Mouse (Mus musculus): ENCODE data around the gene Gm48552. TPM values are rescaled to one million over a fixed set of nuclear protein-coding genes. Genes with fewer than 3 reads are reported as not detected.

Gm48552 gene
- polyA plus RNA-seq, 1 experiment from 2014 or later, result 0.82 TPM

- Histone ChIP-seq H3K4me3 (replicated peaks; ENCODE audit: low read depth, low read length) (peak overlapping the region; percentile 81), H3K36me3 (ENCODE audit: insufficient read depth, low read length) (no peaks in the 10 kb centered on the region), H3K4me2 (ENCODE audit: low read length) (peak overlapping the region; percentile 87), H3K27me3 (ENCODE audit: insufficient read depth, low read length) (no peaks in the 10 kb centered on the region), H3K9ac (ENCODE audit: low read depth, low read length) (peak overlapping the region; percentile 86), H3K27ac (peak overlapping the region; percentile 97), H3K9me3 (replicated peaks; ENCODE audit: low read length) (no peaks in the 10 kb centered on the region), H3K4me1 (replicated peaks; ENCODE audit: insufficient read depth, low read length) (peaks cover 28% of the 10 kb centered on the region)
- 1% methylated on average over 20 of the region's 20 CpGs for WGBS
- TF ChIP-seq CTCF (IDR thresholded peaks at IDR 0.05; ENCODE audit: low read depth), result peak; percentile 15; the same call in 1 of the 2 replicates
- ATAC-seq (replicated peaks; ENCODE audit: low FRiP score, low read depth) (peak; percentile 19), DNase-seq (ENCODE audit: low spot score) (peak; percentile 96)
These were observed 40.8 kb downstream of the Gm48552 start for GRCm38 (mm10) chr10:81429605-81430061.

DNA sequence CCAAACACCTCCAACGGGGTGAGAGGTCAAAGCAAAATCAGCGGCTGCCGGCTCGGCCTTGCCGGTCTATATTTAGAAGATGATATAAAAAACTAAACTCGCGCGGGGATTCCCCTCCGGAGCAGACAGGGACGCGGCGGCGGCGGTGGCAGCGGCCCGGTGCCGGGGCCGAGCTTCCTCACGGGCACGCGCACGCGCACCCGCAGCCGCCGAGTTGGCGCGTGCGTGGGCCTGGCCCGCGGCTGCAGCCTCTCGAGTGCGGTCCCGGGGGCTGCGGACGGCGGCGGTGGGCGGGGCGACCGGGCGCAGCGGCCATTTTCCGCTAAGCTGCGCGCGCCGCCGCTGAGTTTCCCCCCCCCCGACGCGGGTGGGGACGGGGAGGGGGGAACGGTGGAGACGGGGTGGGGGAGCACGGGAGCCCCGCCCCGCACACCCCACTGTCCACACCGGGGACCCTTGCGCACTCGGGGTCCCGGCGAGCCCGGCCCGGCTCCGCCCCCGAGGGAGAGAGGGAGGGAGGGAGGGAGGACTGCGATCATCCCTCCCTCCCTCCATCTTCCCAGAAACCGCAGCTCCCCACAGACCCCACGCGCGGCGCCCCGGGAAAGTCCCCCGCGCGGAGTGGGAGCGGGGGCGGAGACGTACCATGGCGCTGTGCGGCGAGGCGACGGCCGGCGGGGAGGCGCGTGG, 41.5 kb downstream of the Gm48552 start:
- H3K9me3 ChIP-seq (replicated peaks; ENCODE audit: low read length), result no peaks in the 10 kb centered on the region
- peak; percentile 78 for DNase-seq (ENCODE audit: low spot score)
- peaks cover 22% of the 10 kb centered on the region for H3K4me1 ChIP-seq (replicated peaks; ENCODE audit: insufficient read depth, low read length)
- H3K4me2 ChIP-seq (ENCODE audit: low read length), result peak overlapping the region; percentile 87
- peak overlapping the region; percentile 97 for H3K27ac ChIP-seq
- peak overlapping the region; percentile 81 for H3K4me3 ChIP-seq (replicated peaks; ENCODE audit: low read depth, low read length)
- no peaks in the 10 kb centered on the region for H3K27me3 ChIP-seq (ENCODE audit: insufficient read depth, low read length)
- WGBS, result under 1% methylated on average over 55 of the region's 89 CpGs
- peak overlapping the region; percentile 86 for H3K9ac ChIP-seq (ENCODE audit: low read depth, low read length)
- ATAC-seq (replicated peaks; ENCODE audit: low FRiP score, low read depth), result 0 out of 2 replicates have a peak, but pooled peaks have one; percentile 3
- no peaks in the 10 kb centered on the region for H3K36me3 ChIP-seq (ENCODE audit: insufficient read depth, low read length)
- no peak for TF ChIP-seq CTCF (IDR thresholded peaks at IDR 0.05; ENCODE audit: low read depth)

DNA sequence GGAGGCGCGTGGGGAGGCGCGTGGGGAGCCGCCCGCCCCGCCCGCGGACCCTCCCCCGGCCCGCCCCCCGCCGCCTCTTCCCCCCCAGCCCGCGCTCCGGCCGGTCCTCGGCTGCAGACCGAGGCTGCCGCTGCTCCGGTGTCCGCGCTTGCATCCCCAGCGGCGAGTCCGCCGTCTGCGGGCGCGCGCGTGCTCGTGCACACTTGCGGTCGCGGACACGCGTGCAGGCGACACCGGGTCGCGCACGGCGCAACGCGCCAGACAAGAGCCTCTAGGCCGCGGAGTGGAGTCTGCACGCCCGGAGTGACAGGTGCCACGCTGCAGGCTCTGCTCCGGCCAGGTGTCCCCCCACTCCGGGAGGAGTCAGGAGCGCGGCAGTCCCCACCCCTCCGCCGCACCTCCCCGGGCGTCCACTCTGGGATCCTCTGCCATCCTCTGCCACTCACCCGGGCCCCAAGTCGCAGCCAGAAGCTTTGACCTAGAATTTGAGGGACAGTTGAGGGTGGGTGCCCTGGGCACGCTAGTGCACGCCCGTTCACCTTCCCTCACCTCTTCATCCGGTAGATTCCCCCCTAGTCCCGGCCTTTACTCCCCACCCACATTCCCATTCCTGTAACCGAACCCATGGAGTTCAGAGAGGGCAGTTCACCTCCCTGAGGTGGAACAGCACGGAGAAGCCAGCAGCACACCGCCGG, 42.2 kb downstream of the Gm48552 start:
- under 1% methylated on average over 57 of the region's 70 CpGs for WGBS
- ATAC-seq (replicated peaks; ENCODE audit: low FRiP score, low read depth) (peak; percentile 4), DNase-seq (ENCODE audit: low spot score) (no peak)
- peak overlapping the region; percentile 87 for H3K4me2 ChIP-seq (ENCODE audit: low read length)
- peak overlapping the region; percentile 86 for H3K9ac ChIP-seq (ENCODE audit: low read depth, low read length)
- peak overlapping the region; percentile 97 for H3K27ac ChIP-seq
- no peak for TF ChIP-seq CTCF (IDR thresholded peaks at IDR 0.05; ENCODE audit: low read depth)
- peaks cover 16% of the 10 kb centered on the region; the same call in 1 of the 2 replicates for H3K4me1 ChIP-seq (replicated peaks; ENCODE audit: insufficient read depth, low read length)
- no peaks in the 10 kb centered on the region for H3K9me3 ChIP-seq (replicated peaks; ENCODE audit: low read length)
- H3K36me3 ChIP-seq (ENCODE audit: insufficient read depth, low read length), result no peaks in the 10 kb centered on the region
- H3K27me3 ChIP-seq (ENCODE audit: insufficient read depth, low read length), result no peaks in the 10 kb centered on the region
- peak overlapping the region; percentile 81 for H3K4me3 ChIP-seq (replicated peaks; ENCODE audit: low read depth, low read length)

DNA sequence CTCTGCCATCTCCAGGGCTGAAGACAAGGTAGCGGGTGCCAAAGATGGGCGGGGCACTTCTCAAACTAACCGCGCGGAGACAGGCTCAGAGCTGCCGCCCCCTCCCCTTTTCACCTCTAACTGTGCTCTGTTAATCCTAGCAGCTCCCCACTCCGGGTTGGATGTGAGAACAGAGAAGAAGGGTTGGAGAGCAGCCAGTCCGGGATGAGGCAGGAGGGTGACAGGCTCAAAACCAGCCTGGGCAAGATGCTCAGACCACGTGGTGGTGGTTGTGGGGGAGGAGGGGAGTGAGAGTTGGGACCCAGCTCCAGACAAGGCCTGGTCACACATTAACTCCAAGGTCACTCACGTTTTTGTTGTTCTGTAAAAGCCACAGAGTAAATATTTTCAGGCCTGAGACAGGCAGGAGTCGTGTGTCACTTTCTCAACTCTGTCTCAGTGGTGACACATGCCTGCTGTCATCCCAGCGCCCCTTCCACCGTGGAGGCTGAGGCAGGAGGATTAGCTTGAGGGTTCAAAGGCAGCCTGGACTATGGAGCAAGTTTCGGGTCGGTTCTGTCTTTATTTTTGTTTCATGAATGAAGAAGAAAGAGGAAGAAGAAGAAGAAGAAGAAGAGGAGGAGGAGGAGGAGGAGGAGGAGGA, 42.8 kb downstream of the Gm48552 start:
- Histone ChIP-seq H3K27me3 (ENCODE audit: insufficient read depth, low read length) (no peaks in the 10 kb centered on the region), H3K4me1 (replicated peaks; ENCODE audit: insufficient read depth, low read length) (peaks cover 16% of the 10 kb centered on the region; the same call in 1 of the 2 replicates), H3K4me2 (ENCODE audit: low read length) (peak overlapping the region; percentile 87), H3K9ac (ENCODE audit: low read depth, low read length) (no peak overlapping the region), H3K27ac (peak overlapping the region; percentile 97), H3K9me3 (replicated peaks; ENCODE audit: low read length) (no peaks in the 10 kb centered on the region), H3K4me3 (replicated peaks; ENCODE audit: low read depth, low read length) (no peak overlapping the region), H3K36me3 (ENCODE audit: insufficient read depth, low read length) (no peaks in the 10 kb centered on the region)
- 22% methylated on average over 15 of the region's 15 CpGs for WGBS
- TF ChIP-seq CTCF (IDR thresholded peaks at IDR 0.05; ENCODE audit: low read depth), result no peak
- DNase-seq (ENCODE audit: low spot score) (peak; percentile 56), ATAC-seq (replicated peaks; ENCODE audit: low FRiP score, low read depth) (peak; percentile 22)

DNA sequence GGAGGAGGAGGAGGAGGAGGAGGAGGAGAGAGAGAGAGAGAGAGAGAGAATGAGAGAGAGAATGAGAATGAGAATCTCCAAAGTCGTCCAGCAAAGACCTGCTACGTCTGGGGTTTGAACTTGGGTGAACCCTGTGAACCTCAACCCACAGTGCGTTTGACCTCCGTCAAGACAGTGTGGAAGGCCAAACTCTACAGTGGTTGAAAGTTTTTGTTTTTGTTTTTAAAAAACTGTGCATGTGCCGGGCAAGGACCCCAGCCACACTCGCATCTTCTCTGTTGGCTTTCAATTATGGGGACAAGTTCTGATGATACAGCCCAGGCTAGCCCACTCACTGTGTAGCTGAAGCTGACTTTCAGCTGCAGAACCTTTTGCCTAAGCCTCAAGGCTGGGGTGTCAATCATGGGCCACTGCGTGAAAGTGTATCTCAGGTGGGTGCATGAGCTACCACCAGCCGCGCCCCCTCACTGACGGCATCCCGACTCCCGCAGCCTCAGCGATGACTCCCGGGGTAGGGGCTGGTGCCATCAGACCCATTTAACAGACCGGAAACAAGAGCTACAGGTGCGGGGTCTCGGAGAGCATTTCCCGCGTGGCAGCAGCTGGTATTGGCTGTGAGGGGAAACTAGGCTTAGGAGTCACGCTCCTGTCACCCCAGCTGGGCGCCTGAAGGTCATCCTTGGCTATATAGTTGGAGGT, 43.5 kb downstream of the Gm48552 start:
- no peak overlapping the region for H3K9ac ChIP-seq (ENCODE audit: low read depth, low read length)
- H3K4me3 ChIP-seq (replicated peaks; ENCODE audit: low read depth, low read length), result no peak overlapping the region
- no peak for ATAC-seq (replicated peaks; ENCODE audit: low FRiP score, low read depth)
- peak overlapping the region; percentile 32; the same call in 1 of the 2 replicates for H3K27ac ChIP-seq
- no peaks in the 10 kb centered on the region for H3K36me3 ChIP-seq (ENCODE audit: insufficient read depth, low read length)
- DNase-seq (ENCODE audit: low spot score), result no peak
- no peaks in the 10 kb centered on the region for H3K27me3 ChIP-seq (ENCODE audit: insufficient read depth, low read length)
- H3K4me2 ChIP-seq (ENCODE audit: low read length), result peak overlapping the region; percentile 45
- 56% methylated on average over 21 of the region's 21 CpGs for WGBS
- H3K9me3 ChIP-seq (replicated peaks; ENCODE audit: low read length), result no peaks in the 10 kb centered on the region
- peaks cover 16% of the 10 kb centered on the region; the same call in 1 of the 2 replicates for H3K4me1 ChIP-seq (replicated peaks; ENCODE audit: insufficient read depth, low read length)
- TF ChIP-seq CTCF (IDR thresholded peaks at IDR 0.05; ENCODE audit: low read depth), result no peak

Measured in kidney, postnatal 0 days (tissue).